Mouse (Mus musculus): ENCODE measurements around the gene Adm2. TPM values are rescaled to one million over a fixed set of nuclear protein-coding genes. Genes with fewer than 3 reads are reported as not detected.

The Adm2 gene
- polyA plus RNA-seq, 1 experiment from 2014 or later, result 2.4 TPM

Small RNA genes within 50 kb of the gene (microRNA-seq; reads per million reads assigned to microRNA genes)
- gene Mir6959, result not detected

Other genes starting within 250 kb of the Adm2 start
- gene Trabd, start 247.6 kb upstream of the Adm2 start, polyA plus RNA-seq (2015; fragmentation: Nextera tagmentation; extraction: Ambion mirVana), result 16.4 and 16.6 TPM in 2 replicates
- gene Selenoo, start 233.6 kb upstream of the Adm2 start, polyA plus RNA-seq (2015; fragmentation: Nextera tagmentation; extraction: Ambion mirVana), result 6.4 and 7.1 TPM in 2 replicates
- 6.5 and 6.7 TPM in 2 replicates for gene Tubgcp6, start 199.6 kb upstream of the Adm2 start, polyA plus RNA-seq (2015; fragmentation: Nextera tagmentation; extraction: Ambion mirVana)
- gene Hdac10, start 194.0 kb upstream of the Adm2 start, polyA plus RNA-seq (2015; fragmentation: Nextera tagmentation; extraction: Ambion mirVana), result 10.2 TPM in 2 replicates
- 1.5 and 1.7 TPM in 2 replicates for gene Mapk12, start 182.0 kb upstream of the Adm2 start, polyA plus RNA-seq (2015; fragmentation: Nextera tagmentation; extraction: Ambion mirVana)
- 0.76 and 0.78 TPM in 2 replicates for gene Mapk11, start 173.1 kb upstream of the Adm2 start, polyA plus RNA-seq (2015; fragmentation: Nextera tagmentation; extraction: Ambion mirVana)
- gene Plxnb2, start 141.9 kb upstream of the Adm2 start, polyA plus RNA-seq (2015; fragmentation: Nextera tagmentation; extraction: Ambion mirVana), result 20.2 and 21.2 TPM in 2 replicates
- gene Dennd6b, start 126.2 kb upstream of the Adm2 start, polyA plus RNA-seq (2015; fragmentation: Nextera tagmentation; extraction: Ambion mirVana), result 3.0 and 3.2 TPM in 2 replicates
- gene Ppp6r2, start 111.2 kb upstream of the Adm2 start, polyA plus RNA-seq (2015; fragmentation: Nextera tagmentation; extraction: Ambion mirVana), result 16.2 and 17.1 TPM in 2 replicates
- 18.8 and 21.7 TPM in 2 replicates for gene Sbf1, start 7.4 kb upstream of the Adm2 start, polyA plus RNA-seq (2015; fragmentation: Nextera tagmentation; extraction: Ambion mirVana)
- 5.6 and 6.8 TPM in 2 replicates for gene Miox, start 11.7 kb downstream of the Adm2 start, polyA plus RNA-seq (2015; fragmentation: Nextera tagmentation; extraction: Ambion mirVana)
- 26.1 and 30.2 TPM in 2 replicates for gene Lmf2, start 32.9 kb downstream of the Adm2 start, polyA plus RNA-seq (2015; fragmentation: Nextera tagmentation; extraction: Ambion mirVana)
- 114 and 131 TPM in 2 replicates for gene Ncaph2, start 33.0 kb downstream of the Adm2 start, polyA plus RNA-seq (2015; fragmentation: Nextera tagmentation; extraction: Ambion mirVana)
- 4.1 and 4.5 TPM in 2 replicates for gene Sco2, start 51.1 kb downstream of the Adm2 start, polyA plus RNA-seq (2015; fragmentation: Nextera tagmentation; extraction: Ambion mirVana)
- 0.58 and 0.62 TPM in 2 replicates for gene Tymp, start 54.3 kb downstream of the Adm2 start, polyA plus RNA-seq (2015; fragmentation: Nextera tagmentation; extraction: Ambion mirVana)
- 0.56 and 0.59 TPM in 2 replicates for gene Odf3b, start 56.6 kb downstream of the Adm2 start, polyA plus RNA-seq (2015; fragmentation: Nextera tagmentation; extraction: Ambion mirVana)
- not detected in 2 replicates for gene Klhdc7b, start 62.2 kb downstream of the Adm2 start, polyA plus RNA-seq (2015; fragmentation: Nextera tagmentation; extraction: Ambion mirVana)
- not detected in 2 replicates for gene Syce3, start 87.8 kb downstream of the Adm2 start, polyA plus RNA-seq (2015; fragmentation: Nextera tagmentation; extraction: Ambion mirVana)
- 1.9 and 2.5 TPM in 2 replicates for gene Cpt1b, start 103.1 kb downstream of the Adm2 start, polyA plus RNA-seq (2015; fragmentation: Nextera tagmentation; extraction: Ambion mirVana)
- gene C730034F03Rik, start 106.9 kb downstream of the Adm2 start, polyA plus RNA-seq (2015; fragmentation: Nextera tagmentation; extraction: Ambion mirVana), result 1.1 and 1.5 TPM in 2 replicates
- 0.13 TPM in 1 of 2 replicates, not detected in the other for gene Gm44502, start 107.0 kb downstream of the Adm2 start, polyA plus RNA-seq (2015; fragmentation: Nextera tagmentation; extraction: Ambion mirVana)
- 27.3 and 29.2 TPM in 2 replicates for gene Chkb, start 107.2 kb downstream of the Adm2 start, polyA plus RNA-seq (2015; fragmentation: Nextera tagmentation; extraction: Ambion mirVana)
- gene Mapk8ip2, start 131.2 kb downstream of the Adm2 start, polyA plus RNA-seq (2015; fragmentation: Nextera tagmentation; extraction: Ambion mirVana), result 0.12 and 0.14 TPM in 2 replicates
- gene Arsa, start 154.7 kb downstream of the Adm2 start, polyA plus RNA-seq (2015; fragmentation: Nextera tagmentation; extraction: Ambion mirVana), result 4.8 and 4.9 TPM in 2 replicates
- 0.23 and 0.43 TPM in 2 replicates for gene Shank3, start 176.9 kb downstream of the Adm2 start, polyA plus RNA-seq (2015; fragmentation: Nextera tagmentation; extraction: Ambion mirVana)
- gene Acr, start 245.6 kb downstream of the Adm2 start, polyA plus RNA-seq (2015; fragmentation: Nextera tagmentation; extraction: Ambion mirVana), result 0.06 TPM in 1 of 2 replicates, not detected in the other